Mouse (Mus musculus) E14TG2a.4 (cell line): ENCODE data around the gene Hhipl2.

Source experiments
- CTCF ChIP-seq: conservative IDR thresholded peaks from 2 replicates; pipeline ENCODE4 v1.5.1; 2014; ENCODE audit warnings: low read length
- NANOG ChIP-seq: IDR thresholded peaks from 2 replicates; pipeline ENCODE4 v1.6.1; 2014; ENCODE audit warnings: borderline replicate concordance, low read length, mixed read lengths
- POU5F1 ChIP-seq: IDR thresholded peaks from 2 replicates; pipeline ENCODE4 v1.6.1; 2014; ENCODE audit warnings: low read length, borderline replicate concordance

DNA sequence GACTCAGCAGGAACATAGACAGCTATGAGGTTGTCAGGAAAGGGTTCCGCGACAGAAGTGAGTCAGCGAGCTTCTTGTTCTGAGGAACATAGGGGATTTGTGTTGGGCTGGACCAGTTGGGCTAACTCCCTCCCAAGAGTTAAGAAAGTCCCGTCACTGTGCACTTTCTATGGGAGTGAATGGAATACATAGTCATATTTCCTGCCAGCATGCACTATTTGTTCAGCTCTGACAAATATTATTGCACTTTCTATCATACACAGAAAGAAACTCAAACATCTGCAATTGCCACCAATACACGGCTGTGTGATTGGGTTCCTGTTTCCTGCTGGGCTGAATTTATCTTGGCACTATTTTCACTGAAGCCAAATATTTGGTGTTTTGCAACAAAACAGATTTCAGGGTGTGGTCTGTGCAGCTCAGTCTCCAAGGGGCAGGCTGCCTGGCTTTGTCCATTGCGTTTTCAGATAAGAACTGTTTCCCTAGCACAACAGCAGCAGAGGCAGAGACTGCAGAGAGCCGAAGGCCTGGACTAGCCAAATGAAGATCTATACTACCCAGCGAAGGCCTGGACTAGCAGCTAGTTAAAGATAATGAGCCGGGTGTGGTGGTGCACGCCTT, 39.6 kb upstream of the Hhipl2 start:
- TF ChIP-seq CTCF (no peak), NANOG (no peak), POU5F1 (no peak)
